Mouse (Mus musculus) midbrain, embryonic 15.5 days (tissue): ENCODE measurements around the gene Cc2d2a. TPM values are rescaled to one million over a fixed set of nuclear protein-coding genes. Genes with fewer than 3 reads are reported as not detected.

Experiments
- ATAC-seq: fragments of 200-750 bp; cut with Nextera tagmentation; replicated peaks from 2 replicates; pipeline ENCODE4 v1.8.0; 2017; ENCODE audit warnings: moderate TSS enrichment
- H3K27ac ChIP-seq: fragments of 300-500 bp; sonication (generic); 2 replicates; pipeline ENCODE4 v1.5.1; 2015; ENCODE audit warnings: mild to moderate bottlenecking, inconsistent platforms
- H3K27me3 ChIP-seq: fragments of 300-500 bp; sonication (generic); replicated peaks from 2 replicates; pipeline ENCODE4 v1.6.1; 2015; ENCODE audit warnings: inconsistent platforms
- H3K36me3 ChIP-seq: fragments of 300-500 bp; sonication (generic); replicated peaks from 2 replicates; pipeline ENCODE4 v1.6.1; 2015; ENCODE audit warnings: inconsistent platforms
- H3K4me1 ChIP-seq: fragments of 300-500 bp; sonication (generic); 2 replicates; pipeline ENCODE4 v1.6.1; 2015; ENCODE audit warnings: inconsistent platforms
- H3K4me2 ChIP-seq: fragments of 300-500 bp; sonication (generic); 2 replicates; pipeline ENCODE4 v1.6.1; 2015; ENCODE audit warnings: inconsistent platforms, mild to moderate bottlenecking, moderate library complexity
- H3K4me3 ChIP-seq: fragments of 300-500 bp; sonication (generic); 2 replicates; pipeline ENCODE4 v1.5.1; 2015; ENCODE audit warnings: mild to moderate bottlenecking, inconsistent platforms
- H3K9ac ChIP-seq: fragments of 300-500 bp; sonication (generic); 2 replicates; pipeline ENCODE4 v1.6.1; 2015; ENCODE audit warnings: mild to moderate bottlenecking, inconsistent platforms
- H3K9me3 ChIP-seq: fragments of 300-500 bp; sonication (generic); 2 replicates; pipeline ENCODE4 v1.6.1; 2016; ENCODE audit warnings: inconsistent platforms
- WGBS: fragments of 180-500 bp; shearing (Covaris S2); methylation state at CpG from one replicate; pipeline ENCODE4 v1.1.7; 2015; ENCODE audit warnings: mixed read lengths; 5-methylcytosine and 5-hydroxymethylcytosine counted together
- polyA plus RNA-seq: library from polyadenylated mRNA; unstranded; fragments of >200 nt; fragmentation: Nextera tagmentation; extraction: Ambion mirVana; gene quantifications from 2 replicates; pipeline ENCODE4 v1.2.1, GENCODE M21; 2015

The Cc2d2a gene
- polyA plus RNA-seq, 1 experiment from 2014 or later = 8.5 TPM

GRCm38 (mm10) chr5:43745156-43745555 is 83.0 kb downstream of the Cc2d2a start:
- no peaks in the 10 kb centered on the region for H3K4me1 ChIP-seq
- no peaks in the 10 kb centered on the region for H3K27me3 ChIP-seq
- no peaks in the 10 kb centered on the region for H3K9me3 ChIP-seq
- no peak for ATAC-seq
- H3K36me3 ChIP-seq = 0 out of 2 replicates have a peak, but pooled peaks cover 9% of the 10 kb centered on the region
- no peak overlapping the region for H3K4me2 ChIP-seq
- H3K27ac ChIP-seq = no peak overlapping the region
- no peak overlapping the region for H3K9ac ChIP-seq
- no peak overlapping the region for H3K4me3 ChIP-seq
- WGBS = 69% methylated on average over 5 of the region's 5 CpGs

DNA sequence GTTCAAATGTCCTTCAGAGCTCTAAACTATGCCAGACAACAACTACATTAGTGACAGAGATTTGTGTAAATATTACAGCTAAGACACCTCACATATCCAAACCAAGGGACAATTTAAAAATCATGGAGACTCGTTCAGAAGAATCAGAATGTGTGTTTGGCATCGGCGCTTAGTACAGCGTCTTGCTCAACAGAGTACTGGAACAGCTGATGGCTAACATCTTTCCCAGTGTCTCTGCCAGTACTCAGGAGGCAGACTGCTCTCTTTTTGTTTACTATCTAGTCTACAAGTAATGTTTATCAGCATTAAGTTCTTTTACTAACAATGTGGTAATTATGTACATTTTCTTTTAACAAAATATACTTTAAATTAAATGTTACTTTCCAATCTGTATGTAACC is 85.9 kb downstream of the Cc2d2a start:
- Histone ChIP-seq H3K9ac (no peak overlapping the region), H3K27ac (no peak overlapping the region), H3K27me3 (no peaks in the 10 kb centered on the region), H3K4me1 (no peaks in the 10 kb centered on the region), H3K4me2 (no peak overlapping the region), H3K4me3 (no peak overlapping the region), H3K36me3 (0 out of 2 replicates have a peak, but pooled peaks cover 5% of the 10 kb centered on the region), H3K9me3 (no peaks in the 10 kb centered on the region)
- 92% methylated on average over 4 of the region's 4 CpGs for WGBS
- no peak for ATAC-seq

DNA sequence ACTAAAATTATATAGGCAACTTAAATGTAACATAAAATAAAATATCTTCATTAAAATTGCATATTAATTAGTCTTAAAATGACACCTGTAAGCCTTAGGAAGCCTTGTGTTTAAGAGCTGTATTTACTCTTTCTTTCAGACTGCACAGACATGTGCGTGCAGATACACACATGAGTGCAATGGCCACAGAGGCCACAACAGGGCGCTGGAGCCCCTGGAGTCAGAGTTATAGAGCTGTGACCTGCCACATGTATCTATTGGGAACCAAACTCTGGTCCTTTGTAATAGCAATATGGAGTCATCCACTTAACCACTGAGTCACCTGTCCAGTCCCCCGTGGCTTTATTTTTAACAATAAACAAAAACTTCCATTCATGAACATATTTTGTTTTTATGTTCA is 86.9 kb downstream of the Cc2d2a start:
- Histone ChIP-seq H3K36me3 (0 out of 2 replicates have a peak, but pooled peaks cover 4% of the 10 kb centered on the region), H3K4me2 (no peak overlapping the region), H3K27me3 (no peaks in the 10 kb centered on the region), H3K4me3 (no peak overlapping the region), H3K27ac (no peak overlapping the region), H3K4me1 (no peaks in the 10 kb centered on the region), H3K9ac (no peak overlapping the region), H3K9me3 (no peaks in the 10 kb centered on the region)
- ATAC-seq = no peak
- 79% methylated on average over 3 of the region's 3 CpGs for WGBS

GRCm38 (mm10) chr5:43770618-43771354 is 108.6 kb downstream of the Cc2d2a start:
- H3K4me3 ChIP-seq = no peak overlapping the region
- no peak overlapping the region for H3K9ac ChIP-seq
- no peaks in the 10 kb centered on the region for H3K4me1 ChIP-seq
- peaks cover 13% of the 10 kb centered on the region; the same call in 1 of the 2 replicates for H3K36me3 ChIP-seq
- no peaks in the 10 kb centered on the region for H3K27me3 ChIP-seq
- H3K4me2 ChIP-seq = no peak overlapping the region
- 94% methylated on average over 3 of the region's 3 CpGs for WGBS
- ATAC-seq = no peak
- no peak overlapping the region for H3K27ac ChIP-seq
- no peaks in the 10 kb centered on the region for H3K9me3 ChIP-seq

DNA sequence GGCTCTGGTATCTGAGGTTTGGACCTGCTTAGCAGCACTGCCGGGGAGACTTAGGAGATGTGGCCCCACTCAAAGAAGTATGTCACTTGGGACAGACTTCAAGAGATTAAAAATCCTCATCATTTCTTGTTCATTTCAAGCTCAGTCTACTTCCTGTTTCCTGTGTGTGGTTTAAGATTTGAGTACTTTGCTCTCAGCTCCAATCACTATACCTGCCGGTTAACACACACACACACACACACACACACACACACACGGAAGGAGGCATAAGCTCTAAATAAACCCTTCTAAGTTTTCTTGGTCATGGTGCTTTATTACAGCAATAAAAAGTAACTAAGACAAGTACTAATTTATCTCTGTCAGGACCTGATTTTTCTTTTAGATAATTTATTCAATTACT is 109.4 kb downstream of the Cc2d2a start:
- Histone ChIP-seq H3K36me3 (peaks cover 13% of the 10 kb centered on the region; the same call in 1 of the 2 replicates), H3K9ac (no peak overlapping the region), H3K9me3 (no peaks in the 10 kb centered on the region), H3K4me1 (no peaks in the 10 kb centered on the region; the same call in 1 of the 2 replicates), H3K27ac (no peak overlapping the region), H3K4me2 (no peak overlapping the region), H3K4me3 (no peak overlapping the region), H3K27me3 (no peaks in the 10 kb centered on the region)
- WGBS = 90% methylated on average over 3 of the region's 3 CpGs
- ATAC-seq = no peak

- ATAC-seq = no peak
Measured at GRCm38 (mm10) chr5:43776407-43776806, 114.3 kb downstream of the Cc2d2a start.

DNA sequence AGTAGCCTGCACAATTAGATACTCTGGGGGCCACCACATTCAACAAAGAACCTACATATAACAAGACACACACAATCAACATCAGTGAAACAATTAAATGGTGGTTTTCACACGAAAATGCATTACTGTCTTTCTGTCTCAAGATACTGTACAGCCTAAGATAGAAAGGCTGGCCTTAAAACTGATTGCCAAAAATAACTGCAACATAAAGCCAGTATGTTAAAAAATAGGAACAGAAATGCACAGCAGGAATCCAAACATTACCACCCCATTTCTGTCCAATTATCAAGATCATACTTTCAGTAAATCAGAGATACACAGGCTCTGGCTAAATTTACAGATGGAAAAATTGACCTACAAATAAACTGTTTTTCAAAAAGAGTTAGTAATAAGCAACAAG is 114.8 kb downstream of the Cc2d2a start:
- Histone ChIP-seq H3K4me3 (no peak overlapping the region), H3K9me3 (no peaks in the 10 kb centered on the region), H3K27me3 (no peaks in the 10 kb centered on the region), H3K27ac (no peak overlapping the region), H3K4me1 (peaks cover 17% of the 10 kb centered on the region), H3K4me2 (no peak overlapping the region), H3K9ac (no peak overlapping the region), H3K36me3 (no peaks in the 10 kb centered on the region)
- no peak for ATAC-seq
- 67% methylated on average over 1 of the region's 1 CpGs for WGBS

More at GRCm38 (mm10) chr5:43776407-43776806, 114.3 kb downstream of the Cc2d2a start:
- no peak overlapping the region for H3K4me2 ChIP-seq
- H3K4me3 ChIP-seq = no peak overlapping the region
- peaks cover 17% of the 10 kb centered on the region for H3K4me1 ChIP-seq
- no peaks in the 10 kb centered on the region for H3K36me3 ChIP-seq
- no peaks in the 10 kb centered on the region for H3K9me3 ChIP-seq
- no peaks in the 10 kb centered on the region for H3K27me3 ChIP-seq
- H3K9ac ChIP-seq = no peak overlapping the region
- no peak overlapping the region for H3K27ac ChIP-seq

DNA sequence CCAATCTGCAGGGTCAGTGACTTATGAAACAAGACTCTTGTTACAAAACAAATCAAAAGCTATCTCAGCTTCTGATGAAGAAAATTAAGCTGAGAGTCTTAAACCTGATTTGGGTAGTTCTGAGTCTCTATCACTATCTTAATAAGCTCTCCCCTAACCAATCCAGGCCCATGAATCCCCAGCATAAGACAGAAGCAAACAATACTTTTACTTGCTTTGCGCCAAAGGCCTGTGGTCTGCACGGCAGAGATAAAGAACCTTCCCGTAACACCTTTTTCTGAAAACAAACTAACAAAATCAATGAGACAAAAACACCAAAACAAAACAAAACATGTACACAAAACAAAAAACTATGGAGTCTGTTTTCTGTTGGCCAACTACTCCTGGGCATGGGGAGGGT is 116.4 kb downstream of the Cc2d2a start:
- Histone ChIP-seq H3K27me3 (no peaks in the 10 kb centered on the region), H3K4me3 (no peak overlapping the region), H3K36me3 (no peaks in the 10 kb centered on the region), H3K27ac (no peak overlapping the region), H3K9me3 (no peaks in the 10 kb centered on the region), H3K4me1 (peaks cover 23% of the 10 kb centered on the region), H3K9ac (no peak overlapping the region), H3K4me2 (no peak overlapping the region)
- ATAC-seq = no peak
- 92% methylated on average over 3 of the region's 3 CpGs for WGBS

DNA sequence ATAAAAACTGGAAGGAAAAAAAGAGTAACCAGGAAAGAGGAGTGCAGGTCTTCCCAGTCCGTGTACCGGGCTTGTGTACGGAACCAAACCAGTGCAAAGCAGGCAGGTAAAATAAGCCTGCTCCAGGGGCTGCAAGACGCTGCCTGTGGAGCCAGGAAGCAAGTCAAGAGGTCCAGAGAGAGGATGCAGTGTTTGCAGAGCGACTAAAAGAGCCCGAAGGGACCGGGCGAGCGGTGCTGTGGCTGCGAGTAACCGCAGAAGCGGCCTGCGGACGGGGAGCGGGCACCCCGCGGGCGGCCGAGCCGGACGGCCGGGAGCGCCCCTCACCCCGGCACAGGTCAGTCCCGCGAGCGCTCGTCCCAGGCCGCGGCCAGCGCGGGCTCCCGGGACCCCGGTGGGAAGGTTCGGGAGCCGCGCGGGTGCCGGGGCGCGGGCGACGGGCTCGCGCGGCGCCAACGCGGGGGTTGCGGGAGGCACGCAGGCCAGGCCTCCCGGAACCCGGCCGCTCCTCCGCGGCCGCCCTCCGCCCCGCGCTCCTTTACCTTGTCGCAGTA is 119.4 kb downstream of the Cc2d2a start:
- under 1% methylated on average over 59 of the region's 61 CpGs for WGBS
- Histone ChIP-seq H3K4me2 (peak overlapping the region; percentile 83), H3K4me1 (peaks cover 23% of the 10 kb centered on the region), H3K27ac (peak overlapping the region; percentile 99), H3K4me3 (peak overlapping the region; percentile 64), H3K36me3 (no peaks in the 10 kb centered on the region), H3K27me3 (no peaks in the 10 kb centered on the region), H3K9ac (peak overlapping the region; percentile 97), H3K9me3 (no peaks in the 10 kb centered on the region)
- ATAC-seq = no peak

GRCm38 (mm10) chr5:43781977-43782930 is 120.1 kb downstream of the Cc2d2a start:
- ATAC-seq = peak; percentile 96
- H3K27me3 ChIP-seq = no peaks in the 10 kb centered on the region
- H3K4me2 ChIP-seq = peak overlapping the region; percentile 83
- no peaks in the 10 kb centered on the region for H3K9me3 ChIP-seq
- 3% methylated on average over 81 of the region's 82 CpGs for WGBS
- peak overlapping the region; percentile 64 for H3K4me3 ChIP-seq
- no peaks in the 10 kb centered on the region for H3K36me3 ChIP-seq
- peak overlapping the region; percentile 97 for H3K9ac ChIP-seq
- H3K27ac ChIP-seq = peak overlapping the region; percentile 99
- H3K4me1 ChIP-seq = peaks cover 19% of the 10 kb centered on the region

DNA sequence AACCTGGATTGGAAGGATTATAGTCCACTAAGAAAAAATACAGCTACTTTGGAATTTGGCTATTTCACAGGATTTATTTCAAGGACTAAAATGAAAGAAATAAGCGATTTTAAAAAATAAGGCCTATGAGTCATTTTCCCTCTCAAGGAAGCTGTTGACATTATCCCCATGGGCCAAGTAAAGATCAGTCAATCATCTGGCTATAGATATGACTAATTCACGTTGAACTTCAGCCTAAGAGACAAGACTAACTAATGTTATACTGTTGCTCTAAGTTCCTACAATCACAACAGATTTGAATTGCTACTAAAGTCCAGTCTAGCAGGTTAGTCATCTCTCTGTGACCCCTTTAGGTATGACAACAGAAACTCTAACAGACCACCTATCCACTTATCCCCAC is 121.8 kb downstream of the Cc2d2a start:
- WGBS = 92% methylated on average over 2 of the region's 2 CpGs
- ATAC-seq = no peak
- no peak overlapping the region for H3K4me2 ChIP-seq
- no peaks in the 10 kb centered on the region for H3K27me3 ChIP-seq
- H3K36me3 ChIP-seq = no peaks in the 10 kb centered on the region
- no peak overlapping the region for H3K9ac ChIP-seq
- H3K4me1 ChIP-seq = peaks cover 15% of the 10 kb centered on the region
- no peak overlapping the region for H3K4me3 ChIP-seq
- no peaks in the 10 kb centered on the region for H3K9me3 ChIP-seq
- H3K27ac ChIP-seq = no peak overlapping the region

DNA sequence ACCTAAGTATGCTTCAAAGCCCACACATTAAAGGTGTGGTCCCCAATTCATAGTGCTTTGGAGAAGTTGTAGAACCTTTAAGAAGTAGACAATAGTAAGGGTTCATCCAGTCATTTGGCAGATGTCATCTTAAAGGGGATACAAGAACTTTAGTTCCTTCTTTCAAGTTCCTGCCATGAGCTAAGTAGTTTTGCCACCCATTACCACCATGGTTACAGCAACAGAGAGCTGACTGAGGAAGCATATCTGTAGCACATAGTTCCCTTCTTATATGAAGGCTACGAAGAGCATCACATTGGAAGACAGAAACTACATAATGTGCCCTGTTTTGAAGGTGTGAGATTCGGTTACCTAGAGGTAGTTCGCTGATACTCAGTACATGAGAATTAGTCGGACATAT is 124.5 kb downstream of the Cc2d2a start:
- H3K9me3 ChIP-seq = no peaks in the 10 kb centered on the region
- H3K4me2 ChIP-seq = no peak overlapping the region
- no peak overlapping the region for H3K27ac ChIP-seq
- H3K4me1 ChIP-seq = 0 out of 2 replicates have a peak, but pooled peaks cover 6% of the 10 kb centered on the region
- no peak for ATAC-seq
- no peaks in the 10 kb centered on the region for H3K36me3 ChIP-seq
- no peak overlapping the region for H3K9ac ChIP-seq
- no peaks in the 10 kb centered on the region for H3K27me3 ChIP-seq
- WGBS = 91% methylated on average over 4 of the region's 4 CpGs
- H3K4me3 ChIP-seq = no peak overlapping the region
